Mouse (Mus musculus) limb, embryonic 12.5 days (tissue): ENCODE data around the gene Phtf2. TPM values are rescaled to one million over a fixed set of nuclear protein-coding genes. Genes with fewer than 3 reads are reported as not detected.

Experiments
- ATAC-seq: fragments of 200-750 bp; cut with Nextera tagmentation; 2 replicates; pipeline ENCODE4 v1.8.0; 2017; ENCODE audit warnings: low read depth, moderate TSS enrichment; ENCODE audit not compliant: insufficient number of reproducible peaks, insufficient read depth, low FRiP score, low TSS enrichment
- H3K27ac ChIP-seq: fragments of 300-500 bp; sonication (generic); 2 replicates; pipeline ENCODE4 v1.5.1; 2016; ENCODE audit warnings: mild to moderate bottlenecking, moderate library complexity
- H3K27me3 ChIP-seq: fragments of 300-500 bp; sonication (generic); 2 replicates; pipeline ENCODE4 v1.6.1; 2016; ENCODE audit warnings: mild to moderate bottlenecking, moderate library complexity
- H3K36me3 ChIP-seq: fragments of 300-500 bp; sonication (generic); 2 replicates; pipeline ENCODE4 v1.6.1; 2016; ENCODE audit warnings: mild to moderate bottlenecking, moderate library complexity
- H3K4me1 ChIP-seq: fragments of 300-500 bp; sonication (generic); replicated peaks from 2 replicates; pipeline ENCODE4 v1.6.1; 2016
- H3K4me2 ChIP-seq: fragments of 300-500 bp; sonication (generic); 2 replicates; pipeline ENCODE4 v1.6.1; 2016; ENCODE audit warnings: mild to moderate bottlenecking, moderate library complexity
- H3K4me3 ChIP-seq: fragments of 300-500 bp; sonication (generic); replicated peaks from 2 replicates; pipeline ENCODE4 v1.5.1; 2016; ENCODE audit warnings: mild to moderate bottlenecking
- H3K9ac ChIP-seq: fragments of 300-500 bp; sonication (generic); replicated peaks from 2 replicates; pipeline ENCODE4 v1.6.1; 2016; ENCODE audit warnings: mild to moderate bottlenecking, moderate library complexity
- H3K9me3 ChIP-seq: fragments of 300-500 bp; sonication (generic); 2 replicates; pipeline ENCODE4 v1.6.1; 2016; ENCODE audit warnings: mild to moderate bottlenecking, moderate library complexity
- WGBS: fragments of 180-500 bp; shearing (Covaris S2); methylation state at CpG from one replicate; pipeline ENCODE4 v1.1.7; 2016; 5-methylcytosine and 5-hydroxymethylcytosine counted together
- polyA plus RNA-seq: library from polyadenylated mRNA; unstranded; fragments of >200 nt; fragmentation: Nextera tagmentation; extraction: Ambion mirVana; gene quantifications from 2 replicates; pipeline ENCODE4 v1.2.1, GENCODE M21; 2016

Phtf2 gene
- polyA plus RNA-seq, 1 experiment from 2014 or later: 20.8 TPM

GRCm38 (mm10) chr5:20861901-20862300, 20.0 kb downstream of the Phtf2 start:
- no peaks in the 10 kb centered on the region for H3K27me3 ChIP-seq
- H3K9ac ChIP-seq: no peak overlapping the region
- 0 out of 2 replicates have a peak, but pooled peaks cover 10% of the 10 kb centered on the region for H3K4me1 ChIP-seq
- no peak overlapping the region for H3K4me3 ChIP-seq
- H3K36me3 ChIP-seq: peaks cover 5% of the 10 kb centered on the region; the same call in 1 of the 2 replicates
- no peak overlapping the region for H3K27ac ChIP-seq
- H3K9me3 ChIP-seq: no peaks in the 10 kb centered on the region
- ATAC-seq: no peak
- WGBS: 90% methylated on average over 2 of the region's 2 CpGs
- H3K4me2 ChIP-seq: no peak overlapping the region

DNA sequence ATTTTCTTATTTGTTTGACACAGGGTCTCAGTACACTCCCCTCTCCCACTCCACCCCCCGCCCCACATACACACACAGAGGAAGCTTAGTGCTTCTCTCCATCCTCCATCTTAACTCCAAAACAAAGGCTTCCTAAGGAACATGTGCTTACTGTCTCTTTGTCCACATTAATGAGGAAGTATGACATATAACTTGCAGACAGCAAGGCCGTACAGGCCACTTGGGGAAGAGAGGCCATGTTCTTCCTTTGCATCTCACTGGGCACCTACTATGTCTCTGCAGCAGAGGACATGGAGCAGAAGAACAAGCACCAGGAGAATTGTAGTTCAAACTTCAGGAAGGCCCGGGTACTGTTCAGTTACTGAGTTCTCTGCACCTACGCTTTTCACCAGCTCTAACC, 21.4 kb downstream of the Phtf2 start:
- Histone ChIP-seq H3K36me3 (peaks cover 5% of the 10 kb centered on the region; the same call in 1 of the 2 replicates), H3K9me3 (no peaks in the 10 kb centered on the region), H3K4me1 (0 out of 2 replicates have a peak, but pooled peaks cover 10% of the 10 kb centered on the region), H3K27ac (no peak overlapping the region), H3K27me3 (no peaks in the 10 kb centered on the region), H3K4me3 (no peak overlapping the region), H3K9ac (no peak overlapping the region), H3K4me2 (no peak overlapping the region)
- 85% methylated on average over 4 of the region's 4 CpGs for WGBS
- ATAC-seq: no peak

- ATAC-seq: no peak
- Histone ChIP-seq H3K4me3 (no peak overlapping the region), H3K27me3 (no peaks in the 10 kb centered on the region), H3K9ac (no peak overlapping the region), H3K4me2 (no peak overlapping the region), H3K36me3 (peaks cover 5% of the 10 kb centered on the region; the same call in 1 of the 2 replicates), H3K9me3 (no peaks in the 10 kb centered on the region), H3K4me1 (no peaks in the 10 kb centered on the region), H3K27ac (no peak overlapping the region)
- WGBS: 91% methylated on average over 2 of the region's 2 CpGs
These were observed 23.5 kb downstream of the Phtf2 start for GRCm38 (mm10) chr5:20858404-20858803.

- no peak overlapping the region for H3K4me3 ChIP-seq
- no peak overlapping the region for H3K9ac ChIP-seq
- H3K4me1 ChIP-seq: 0 out of 2 replicates have a peak, but pooled peaks cover 3% of the 10 kb centered on the region
- H3K27ac ChIP-seq: no peak overlapping the region
- no peaks in the 10 kb centered on the region for H3K27me3 ChIP-seq
- peaks cover 5% of the 10 kb centered on the region; the same call in 1 of the 2 replicates for H3K36me3 ChIP-seq
- WGBS: 89% methylated on average over 4 of the region's 4 CpGs
- H3K9me3 ChIP-seq: no peaks in the 10 kb centered on the region
- ATAC-seq: no peak
- no peak overlapping the region for H3K4me2 ChIP-seq
These were observed 26.9 kb downstream of the Phtf2 start for GRCm38 (mm10) chr5:20855066-20855465.

DNA sequence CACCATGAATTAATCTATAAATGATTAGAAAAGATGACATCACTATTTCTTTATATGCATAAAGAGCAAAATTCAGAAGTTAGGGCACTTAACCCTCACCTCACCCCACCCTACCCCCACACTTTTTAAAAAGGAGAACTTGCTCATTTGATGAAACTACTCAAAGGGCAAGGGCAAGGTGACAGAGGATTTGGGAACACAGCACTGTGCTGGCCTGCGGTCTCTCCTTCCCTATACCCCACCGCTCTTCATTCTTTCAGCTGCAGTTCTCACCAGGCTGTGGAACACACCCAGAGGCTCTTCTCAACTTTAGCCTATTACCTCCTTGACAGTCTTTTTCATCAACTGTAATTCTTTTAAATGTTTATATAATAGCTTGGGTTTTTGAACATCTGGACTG, 34.9 kb downstream of the Phtf2 start:
- no peak overlapping the region for H3K4me2 ChIP-seq
- H3K36me3 ChIP-seq: no peaks in the 10 kb centered on the region
- no peak overlapping the region for H3K4me3 ChIP-seq
- WGBS: 93% methylated on average over 2 of the region's 2 CpGs
- no peaks in the 10 kb centered on the region for H3K9me3 ChIP-seq
- H3K27me3 ChIP-seq: no peaks in the 10 kb centered on the region
- H3K4me1 ChIP-seq: peaks cover 4% of the 10 kb centered on the region; the same call in 1 of the 2 replicates
- no peak overlapping the region for H3K27ac ChIP-seq
- no peak for ATAC-seq
- no peak overlapping the region for H3K9ac ChIP-seq

DNA sequence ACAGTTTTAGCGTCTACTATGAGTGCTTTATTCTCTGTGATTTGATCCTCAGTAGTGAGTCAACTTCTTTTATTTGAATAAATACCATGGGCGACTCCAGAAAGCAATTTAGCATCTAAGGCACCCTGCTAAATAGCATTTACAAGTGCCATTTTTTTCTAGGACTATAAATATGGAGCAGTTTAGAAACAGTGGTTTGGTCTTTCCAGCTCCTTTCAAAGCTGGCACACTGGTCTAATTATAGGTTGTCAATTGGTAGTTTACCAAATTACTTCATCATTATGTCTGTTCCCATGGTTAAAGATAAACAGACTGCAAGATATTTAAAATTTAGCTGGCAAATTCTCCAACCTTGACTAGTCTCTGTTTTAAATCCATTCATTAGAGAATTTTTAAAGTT, 38.1 kb downstream of the Phtf2 start:
- no peak overlapping the region for H3K4me2 ChIP-seq
- 50% methylated on average over 2 of the region's 2 CpGs for WGBS
- H3K4me1 ChIP-seq: peaks cover 6% of the 10 kb centered on the region; the same call in 1 of the 2 replicates
- no peak overlapping the region for H3K27ac ChIP-seq
- H3K9ac ChIP-seq: no peak overlapping the region
- H3K4me3 ChIP-seq: no peak overlapping the region
- no peak for ATAC-seq
- H3K9me3 ChIP-seq: no peaks in the 10 kb centered on the region
- no peaks in the 10 kb centered on the region for H3K36me3 ChIP-seq
- no peaks in the 10 kb centered on the region for H3K27me3 ChIP-seq

DNA sequence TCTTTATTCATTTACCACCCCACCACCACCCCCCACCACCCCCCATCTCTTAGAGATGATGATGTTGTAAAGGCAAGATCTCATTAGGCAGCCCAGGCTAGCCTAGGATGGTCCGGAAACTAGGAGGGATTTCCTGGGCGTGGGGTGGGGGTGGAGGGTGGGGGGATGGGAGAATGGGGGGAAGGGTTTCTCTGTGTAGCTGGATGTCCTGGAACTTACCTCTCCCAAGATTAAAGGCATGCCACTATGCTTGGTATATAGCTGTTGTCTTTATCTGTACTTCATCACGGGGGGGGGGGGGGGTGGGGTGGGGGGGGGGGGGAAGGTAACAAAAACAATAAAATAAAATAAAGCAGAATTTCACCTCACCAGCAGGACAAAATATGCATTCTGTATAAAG, 38.5 kb downstream of the Phtf2 start:
- 38% methylated on average over 2 of the region's 3 CpGs for WGBS
- no peak overlapping the region for H3K27ac ChIP-seq
- H3K27me3 ChIP-seq: no peaks in the 10 kb centered on the region
- H3K9me3 ChIP-seq: no peaks in the 10 kb centered on the region
- H3K4me2 ChIP-seq: no peak overlapping the region
- no peak overlapping the region for H3K9ac ChIP-seq
- ATAC-seq: no peak
- H3K4me1 ChIP-seq: peaks cover 6% of the 10 kb centered on the region; the same call in 1 of the 2 replicates
- H3K36me3 ChIP-seq: no peaks in the 10 kb centered on the region
- no peak overlapping the region for H3K4me3 ChIP-seq

DNA sequence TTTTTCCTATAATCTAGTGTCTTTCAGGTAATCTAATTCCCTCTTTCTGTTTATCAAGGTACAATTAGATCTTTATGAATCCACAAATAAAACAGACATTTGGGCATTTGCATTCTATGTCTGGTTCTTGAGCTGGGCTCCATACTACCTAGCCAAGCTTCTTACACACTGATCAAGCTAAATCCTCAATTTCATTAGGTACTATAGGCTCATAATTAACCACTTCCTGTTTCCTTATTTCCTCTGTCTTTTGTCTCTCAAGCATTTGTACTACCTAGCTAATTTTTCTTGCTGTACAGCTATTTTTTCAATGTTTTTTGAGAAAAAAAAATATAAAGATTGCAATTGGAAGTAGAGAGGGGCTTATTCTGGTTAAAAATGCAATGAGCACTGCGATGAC, 44.8 kb downstream of the Phtf2 start:
- ATAC-seq: no peak
- no peaks in the 10 kb centered on the region for H3K36me3 ChIP-seq
- no peak overlapping the region for H3K9ac ChIP-seq
- no peak overlapping the region for H3K27ac ChIP-seq
- H3K4me1 ChIP-seq: 0 out of 2 replicates have a peak, but pooled peaks cover 6% of the 10 kb centered on the region
- no peaks in the 10 kb centered on the region for H3K27me3 ChIP-seq
- no peaks in the 10 kb centered on the region for H3K9me3 ChIP-seq
- WGBS: 100% methylated on average over 1 of the region's 1 CpGs
- H3K4me2 ChIP-seq: no peak overlapping the region
- H3K4me3 ChIP-seq: no peak overlapping the region

- H3K4me3 ChIP-seq: no peak overlapping the region
- H3K9ac ChIP-seq: no peak overlapping the region
- H3K4me2 ChIP-seq: no peak overlapping the region
- H3K36me3 ChIP-seq: no peaks in the 10 kb centered on the region
- H3K4me1 ChIP-seq: no peaks in the 10 kb centered on the region
- no peak for ATAC-seq
- no peak overlapping the region for H3K27ac ChIP-seq
- H3K27me3 ChIP-seq: no peaks in the 10 kb centered on the region
- H3K9me3 ChIP-seq: no peaks in the 10 kb centered on the region
- WGBS: 94% methylated on average over 1 of the region's 1 CpGs
These were observed 47.5 kb downstream of the Phtf2 start for GRCm38 (mm10) chr5:20834399-20834798.

DNA sequence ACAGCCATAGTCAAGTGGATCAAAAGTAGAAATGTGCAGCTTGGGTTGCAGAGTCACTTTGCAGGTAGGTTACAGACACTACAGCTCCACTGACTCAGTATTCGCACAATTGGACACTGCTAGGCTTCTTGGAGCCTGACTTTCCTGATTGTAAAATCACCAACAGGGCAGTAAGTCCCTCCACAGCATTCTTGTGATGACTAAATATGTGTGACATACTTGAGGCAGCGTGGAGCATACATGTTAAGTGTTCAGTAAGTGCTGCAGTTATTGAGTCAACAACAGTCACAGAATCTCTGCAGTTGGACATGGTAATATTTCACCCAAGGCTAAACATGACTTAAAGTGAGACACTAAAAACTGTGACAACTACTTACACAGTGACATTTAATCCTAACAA, 50.5 kb downstream of the Phtf2 start:
- WGBS: 88% methylated on average over 2 of the region's 2 CpGs
- H3K27me3 ChIP-seq: no peaks in the 10 kb centered on the region
- H3K4me1 ChIP-seq: no peaks in the 10 kb centered on the region
- H3K36me3 ChIP-seq: no peaks in the 10 kb centered on the region
- H3K4me3 ChIP-seq: no peak overlapping the region
- no peak overlapping the region for H3K9ac ChIP-seq
- no peaks in the 10 kb centered on the region for H3K9me3 ChIP-seq
- H3K4me2 ChIP-seq: no peak overlapping the region
- no peak overlapping the region for H3K27ac ChIP-seq
- ATAC-seq: no peak

GRCm38 (mm10) chr5:20830717-20831116, 51.2 kb downstream of the Phtf2 start:
- Histone ChIP-seq H3K9ac (no peak overlapping the region), H3K27ac (no peak overlapping the region), H3K4me1 (no peaks in the 10 kb centered on the region), H3K36me3 (no peaks in the 10 kb centered on the region), H3K9me3 (no peaks in the 10 kb centered on the region), H3K27me3 (no peaks in the 10 kb centered on the region), H3K4me3 (no peak overlapping the region), H3K4me2 (no peak overlapping the region)
- ATAC-seq: no peak
- 93% methylated on average over 1 of the region's 1 CpGs for WGBS

DNA sequence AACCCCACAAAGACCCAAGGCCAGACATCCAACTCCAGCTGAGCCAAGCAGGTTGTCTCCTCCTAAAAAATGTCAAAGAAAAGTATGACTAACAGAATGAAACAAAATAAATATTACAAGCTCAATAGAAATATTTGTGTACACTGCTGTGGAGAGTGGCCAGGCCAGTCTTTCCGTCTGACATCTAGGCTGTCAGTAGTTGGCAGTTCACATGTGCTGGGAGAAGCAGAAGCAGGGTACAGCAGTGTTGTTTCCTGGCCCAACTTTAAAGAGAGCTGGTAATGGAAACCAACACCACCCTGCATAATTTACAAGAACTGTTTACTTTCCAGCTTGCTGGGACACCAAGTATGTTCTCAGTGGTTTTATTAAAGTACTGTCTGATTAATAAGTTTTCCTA, 60.3 kb downstream of the Phtf2 start:
- H3K4me3 ChIP-seq: no peak overlapping the region

More for the DNA sequence above, 60.3 kb downstream of the Phtf2 start:
- Histone ChIP-seq H3K27me3 (no peaks in the 10 kb centered on the region), H3K27ac (no peak overlapping the region), H3K36me3 (no peaks in the 10 kb centered on the region), H3K4me2 (no peak overlapping the region), H3K9me3 (no peaks in the 10 kb centered on the region), H3K4me1 (no peaks in the 10 kb centered on the region), H3K9ac (no peak overlapping the region)
- WGBS: 92% methylated on average over 1 of the region's 1 CpGs
- no peak for ATAC-seq
